Mouse (Mus musculus) embryonic fibroblast, embryonic 13.5 days (primary cell): Measurements from ENCODE around the gene Hnrnph1.

ENCODE experiments used
- CTCF ChIP-seq: IDR thresholded peaks from 2 replicates; pipeline ENCODE4 v1.5.1; 2011; ENCODE audit warnings: mild to moderate bottlenecking, control low read depth, low read length, moderate library complexity, borderline replicate concordance; ENCODE audit not compliant: insufficient read depth
- POLR2A ChIP-seq: IDR thresholded peaks from 2 replicates; pipeline ENCODE4 v1.6.1; 2011; ENCODE audit warnings: low read depth, mild to moderate bottlenecking, control low read depth, low read length, moderate library complexity

GRCm38 (mm10) chr11:50328075-50328625 is 48.6 kb upstream of the Hnrnph1 start:
- TF ChIP-seq CTCF (no peak), POLR2A (no peak)
